Mouse (Mus musculus): Measurements from ENCODE around the gene Ptger3. TPM values are rescaled to one million over a fixed set of nuclear protein-coding genes. Genes with fewer than 3 reads are reported as not detected.

The Ptger3 gene
- polyA plus RNA-seq (2012), result not detected in 2 replicates

- TF ChIP-seq GATA1 (IDR thresholded peaks at IDR 0.05; ENCODE audit: low read length), result no peak
Measured at GRCm38 (mm10) chr3:157566725-157567565, at the start of gene Ptger3. TSS of gene Ptger3 (plus strand) at chr3:157566892.

- peak; percentile 54 for TF ChIP-seq GATA1 (IDR thresholded peaks at IDR 0.05; ENCODE audit: low read length)
Measured at GRCm38 (mm10) chr3:157517992-157518391, 48.7 kb upstream of the Ptger3 start.

- TF ChIP-seq GATA1 (IDR thresholded peaks at IDR 0.05; ENCODE audit: low read length), result no peak
Measured at GRCm38 (mm10) chr3:157520433-157520832, 46.3 kb upstream of the Ptger3 start.

- TF ChIP-seq GATA1 (IDR thresholded peaks at IDR 0.05; ENCODE audit: low read length), result no peak
Measured at GRCm38 (mm10) chr3:157523834-157524233, 42.9 kb upstream of the Ptger3 start.

GRCm38 (mm10) chr3:157531585-157531984, 35.1 kb upstream of the Ptger3 start:
- no peak for TF ChIP-seq GATA1 (IDR thresholded peaks at IDR 0.05; ENCODE audit: low read length)

GRCm38 (mm10) chr3:157533964-157534785, 32.5 kb upstream of the Ptger3 start, which contains the start of gene Zranb2:
TSS of gene Zranb2 (plus strand) at chr3:157534160.
- no peak for TF ChIP-seq GATA1 (IDR thresholded peaks at IDR 0.05; ENCODE audit: low read length)

GRCm38 (mm10) chr3:157534786-157535415, 31.8 kb upstream of the Ptger3 start:
- TF ChIP-seq GATA1 (IDR thresholded peaks at IDR 0.05; ENCODE audit: low read length), result no peak

GRCm38 (mm10) chr3:157549323-157549722, 17.4 kb upstream of the Ptger3 start:
- no peak for TF ChIP-seq GATA1 (IDR thresholded peaks at IDR 0.05; ENCODE audit: low read length)

- TF ChIP-seq GATA1 (IDR thresholded peaks at IDR 0.05; ENCODE audit: low read length), result no peak
Measured at GRCm38 (mm10) chr3:157549758-157550600, 16.7 kb upstream of the Ptger3 start.

GRCm38 (mm10) chr3:157565196-157565595, 1.5 kb upstream of the Ptger3 start:
- TF ChIP-seq GATA1 (IDR thresholded peaks at IDR 0.05; ENCODE audit: low read length), result no peak

- TF ChIP-seq GATA1 (IDR thresholded peaks at IDR 0.05; ENCODE audit: low read length), result no peak
Measured at GRCm38 (mm10) chr3:157567566-157568132, 957 bp downstream of the Ptger3 start.

- no peak for TF ChIP-seq GATA1 (IDR thresholded peaks at IDR 0.05; ENCODE audit: low read length)
Measured at GRCm38 (mm10) chr3:157572011-157572410, 5.3 kb downstream of the Ptger3 start.

- no peak for TF ChIP-seq GATA1 (IDR thresholded peaks at IDR 0.05; ENCODE audit: low read length)
Measured at GRCm38 (mm10) chr3:157575441-157576342, 9.0 kb downstream of the Ptger3 start.

- no peak for TF ChIP-seq GATA1 (IDR thresholded peaks at IDR 0.05; ENCODE audit: low read length)
Measured at GRCm38 (mm10) chr3:157576343-157576722, 9.6 kb downstream of the Ptger3 start.
